Mouse (Mus musculus) ovary, adult 18-20 months (tissue): ENCODE results near the gene Tmem178b.

Source experiments
- DNase-seq: peaks from one replicate; pipeline ENCODE4 v3.0.0; 2022; ENCODE audit warnings: low spot score, mixed read lengths

The Tmem178b gene

DNA sequence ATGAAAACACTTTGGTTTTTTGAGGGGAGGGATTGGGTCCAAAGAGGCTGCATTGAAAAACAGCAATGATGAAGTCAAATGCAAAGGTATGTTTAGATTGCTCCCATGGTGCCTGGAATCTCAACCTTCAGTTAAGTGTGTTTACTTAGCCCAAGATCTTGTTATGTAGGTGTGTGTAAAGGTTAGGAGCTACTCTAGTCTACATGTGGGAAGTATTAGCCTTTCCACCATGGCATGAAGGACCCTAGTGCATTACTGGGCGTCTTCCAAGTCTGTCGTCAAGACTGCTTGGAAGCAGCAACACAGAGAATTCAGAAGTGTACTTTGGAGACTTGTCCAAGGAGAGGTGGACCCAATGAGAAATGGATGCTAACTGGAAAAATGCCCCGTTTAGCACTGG, 205.3 kb downstream of the Tmem178b start:
- DNase-seq, result no peak

DNA sequence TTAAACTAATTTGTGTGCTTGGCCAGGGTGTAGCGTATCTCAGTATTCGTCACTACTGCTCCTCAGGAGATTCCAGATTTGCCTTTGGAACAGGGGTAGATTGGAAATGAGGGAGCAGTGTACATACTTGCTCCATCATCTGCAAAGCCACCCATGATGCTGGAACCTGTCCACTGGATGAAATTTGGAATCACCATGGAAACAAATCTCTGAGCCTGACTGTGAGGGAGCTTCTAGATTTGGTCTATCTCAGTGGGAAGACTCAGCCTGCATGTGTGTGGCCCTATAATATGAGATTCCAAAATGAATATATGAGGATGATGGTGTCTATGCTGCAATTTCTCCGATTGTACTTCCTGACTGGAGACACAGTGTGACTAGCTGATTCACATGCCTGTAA, 210.7 kb downstream of the Tmem178b start:
- no peak for DNase-seq

DNA sequence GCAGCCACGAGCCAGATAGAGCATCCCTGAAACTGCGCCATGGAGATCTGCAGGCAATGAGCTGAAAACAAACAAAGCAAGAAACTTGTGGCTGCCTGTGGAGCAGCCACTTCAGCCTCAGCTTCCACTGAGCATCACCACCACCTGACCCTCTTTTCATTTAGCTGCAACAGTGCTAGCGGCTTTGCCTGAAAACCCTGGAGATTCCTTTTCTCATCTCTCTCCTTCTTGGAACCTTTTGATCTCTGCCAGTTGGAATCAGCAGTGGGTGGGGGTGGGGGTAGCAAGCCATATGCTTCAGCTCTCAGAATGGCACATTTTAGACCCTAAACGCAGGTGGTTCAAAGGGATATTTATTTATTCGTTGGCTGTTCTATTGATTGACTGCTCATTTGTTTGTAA, 218.2 kb downstream of the Tmem178b start:
- no peak for DNase-seq

DNA sequence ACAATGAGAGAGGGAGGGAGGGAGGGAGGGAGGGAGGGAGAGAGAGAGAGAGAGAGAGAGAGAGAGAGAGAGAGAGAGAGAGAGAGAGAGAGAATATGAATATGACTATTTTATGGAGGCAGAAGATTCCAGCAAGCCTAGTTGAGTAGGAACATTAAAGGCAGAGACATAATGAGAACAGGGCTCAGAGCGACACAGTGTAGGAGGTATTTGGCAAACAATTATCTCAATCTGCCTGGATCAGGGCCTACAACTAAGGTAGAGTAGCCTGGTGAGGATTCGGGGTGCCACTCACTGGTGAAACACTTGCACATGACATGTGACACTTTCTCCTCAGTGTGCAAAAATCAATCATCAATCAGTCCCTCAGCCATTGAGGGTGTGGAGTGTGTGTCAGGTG, 225.4 kb downstream of the Tmem178b start:
- DNase-seq, result no peak

DNA sequence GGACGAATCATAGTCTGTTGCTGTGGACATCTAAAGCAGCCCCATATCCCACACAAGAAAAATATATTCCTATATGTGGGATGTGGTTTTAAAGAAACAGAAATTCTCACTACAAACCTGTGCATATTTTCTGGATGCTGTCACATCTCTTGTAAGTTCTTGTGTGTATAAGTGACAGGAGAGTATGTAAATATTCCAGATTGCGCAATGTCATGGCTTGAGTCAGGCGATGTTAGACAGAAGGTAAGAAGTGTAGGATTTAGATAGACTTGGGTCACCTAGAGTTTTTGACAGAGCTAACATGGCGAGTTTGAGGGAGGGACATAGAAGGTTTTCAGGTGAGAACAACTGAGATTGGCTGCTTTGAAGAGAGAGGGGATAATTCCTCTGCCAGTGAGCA, 228.7 kb downstream of the Tmem178b start:
- DNase-seq, result no peak

DNA sequence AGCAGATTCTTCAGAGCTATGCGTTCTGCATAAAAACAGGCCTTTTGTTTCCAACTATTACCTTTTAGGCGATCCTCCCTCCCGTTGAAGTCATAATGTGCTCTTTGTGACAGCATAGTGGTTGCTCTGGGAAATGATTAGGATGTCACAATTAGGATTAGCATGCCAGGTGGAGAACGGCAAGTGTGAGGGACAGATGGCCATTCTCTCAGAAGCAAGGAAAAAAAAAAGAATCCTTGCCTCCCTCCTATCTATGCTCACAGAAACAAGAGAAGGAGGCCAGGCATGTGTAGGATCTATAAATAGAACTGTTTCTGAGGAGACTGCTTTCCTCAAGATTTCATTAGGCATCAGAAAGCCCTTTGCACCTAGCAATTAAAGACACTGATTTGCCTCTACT, 229.8 kb downstream of the Tmem178b start:
- DNase-seq, result no peak

DNA sequence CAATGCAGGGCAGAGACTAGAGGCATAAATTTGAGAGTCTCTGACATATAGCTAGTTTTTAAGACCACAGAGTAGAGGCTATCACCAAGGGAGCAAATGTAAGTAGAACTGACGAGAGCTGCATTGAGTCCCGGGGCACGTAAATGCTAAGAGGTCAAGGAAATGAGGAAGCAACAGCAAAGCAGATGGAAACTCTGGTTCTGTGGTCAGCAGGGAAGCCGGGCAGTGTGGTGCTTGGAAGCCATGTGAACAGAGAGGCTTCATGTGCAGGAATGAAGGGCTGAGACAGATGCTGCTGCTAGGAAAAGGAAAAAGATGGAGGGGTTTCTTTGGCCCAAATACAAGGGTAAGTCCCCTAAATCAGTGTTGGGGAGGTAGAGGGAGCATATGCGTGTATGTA, 237.0 kb downstream of the Tmem178b start:
- DNase-seq, result no peak

DNA sequence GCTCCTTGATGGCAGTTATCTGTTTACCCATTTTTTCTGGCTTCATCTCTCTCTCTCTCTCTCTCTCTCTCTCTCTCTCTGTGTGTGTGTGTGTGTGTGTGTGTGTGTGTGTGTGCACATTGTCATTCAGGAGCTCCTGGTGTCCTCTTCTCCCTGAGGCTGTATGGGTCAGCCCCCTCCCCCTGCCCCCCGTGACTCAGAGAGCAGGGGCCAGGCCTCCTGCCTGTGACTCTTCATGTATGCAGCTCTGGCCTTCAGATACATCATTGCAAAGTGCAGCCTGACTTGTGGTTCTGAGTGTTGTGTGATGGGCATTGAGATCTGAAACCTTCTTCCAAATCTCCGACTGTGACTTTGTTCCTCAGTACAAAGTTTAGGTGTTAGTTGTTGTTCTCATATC, 237.7 kb downstream of the Tmem178b start:
- no peak for DNase-seq

DNA sequence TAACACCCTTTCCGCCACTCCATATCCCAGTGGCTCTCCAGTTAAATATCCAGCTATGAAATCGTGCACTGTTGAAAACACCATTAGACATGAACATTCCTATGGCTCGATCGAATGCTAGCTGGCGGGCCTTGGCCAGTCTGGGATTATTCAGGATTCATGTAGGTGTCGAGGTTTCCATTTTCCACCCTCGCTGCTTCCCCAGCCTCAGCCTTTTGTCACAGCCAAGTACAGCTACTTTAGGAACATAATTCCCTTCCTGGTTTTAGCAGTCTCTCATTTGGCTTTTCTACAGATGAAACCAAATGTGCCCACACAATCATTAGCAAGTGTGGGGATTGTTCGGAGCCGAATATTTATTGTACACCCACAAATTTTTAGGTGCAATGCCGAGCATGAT, 239.4 kb downstream of the Tmem178b start:
- DNase-seq, result no peak

DNA sequence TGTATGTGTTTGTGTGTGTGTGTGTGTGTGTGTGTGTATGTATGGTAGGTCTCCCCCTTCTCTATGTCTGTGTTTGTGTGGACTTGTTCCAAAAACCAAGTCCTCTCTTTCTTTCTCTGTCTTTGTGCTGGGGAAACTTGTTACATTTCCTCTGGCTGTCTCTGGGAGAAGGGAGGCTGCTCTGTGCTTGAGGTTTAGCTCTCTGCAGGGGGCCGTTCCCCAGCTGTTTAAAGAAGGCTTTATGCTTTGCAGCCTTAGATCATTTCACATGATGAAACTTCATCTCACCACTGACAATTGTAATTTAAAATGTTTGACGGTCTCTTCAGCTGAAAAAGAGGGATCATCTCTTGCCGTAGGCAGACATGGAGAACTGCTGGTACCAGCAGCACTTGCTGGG, 243.2 kb downstream of the Tmem178b start:
- no peak for DNase-seq

DNA sequence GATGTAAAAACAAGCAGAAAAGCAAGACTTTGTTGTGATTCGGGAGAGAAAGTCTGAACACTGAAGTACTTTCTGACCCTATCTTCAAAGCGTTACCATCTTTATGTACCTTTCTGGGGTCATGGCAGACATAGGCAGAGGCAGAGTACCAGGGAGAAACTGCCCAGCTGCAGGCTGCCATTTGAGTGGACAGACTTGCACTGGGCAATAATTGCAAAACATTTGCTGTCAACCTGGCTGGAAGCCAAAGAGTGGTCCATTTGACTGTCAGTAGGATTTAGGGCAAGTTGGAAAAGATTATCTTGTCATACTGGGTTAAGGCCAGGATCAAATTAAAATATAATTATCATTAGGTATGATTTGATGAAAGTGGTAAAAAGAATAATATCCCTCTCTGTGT, 247.1 kb downstream of the Tmem178b start:
- no peak for DNase-seq

DNA sequence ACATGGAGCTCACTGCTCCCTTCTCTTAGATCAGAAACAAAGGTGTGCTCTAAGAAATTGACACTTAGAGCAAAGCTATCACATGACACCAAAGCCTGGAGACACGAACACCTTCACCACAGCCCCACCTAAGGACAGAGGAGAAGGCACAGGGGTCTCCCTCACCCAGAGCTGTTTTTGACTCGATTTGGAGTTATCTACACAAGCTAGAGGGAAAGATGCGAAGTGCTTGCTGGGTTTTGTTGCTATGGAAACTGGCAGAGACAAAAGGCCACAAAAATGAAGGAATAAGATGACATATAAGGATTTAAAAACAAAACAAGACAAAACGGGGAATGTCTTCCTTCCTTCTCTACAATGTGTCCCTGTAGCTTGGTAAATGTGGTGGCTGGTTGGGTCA, 248.4 kb downstream of the Tmem178b start:
- no peak for DNase-seq

DNA sequence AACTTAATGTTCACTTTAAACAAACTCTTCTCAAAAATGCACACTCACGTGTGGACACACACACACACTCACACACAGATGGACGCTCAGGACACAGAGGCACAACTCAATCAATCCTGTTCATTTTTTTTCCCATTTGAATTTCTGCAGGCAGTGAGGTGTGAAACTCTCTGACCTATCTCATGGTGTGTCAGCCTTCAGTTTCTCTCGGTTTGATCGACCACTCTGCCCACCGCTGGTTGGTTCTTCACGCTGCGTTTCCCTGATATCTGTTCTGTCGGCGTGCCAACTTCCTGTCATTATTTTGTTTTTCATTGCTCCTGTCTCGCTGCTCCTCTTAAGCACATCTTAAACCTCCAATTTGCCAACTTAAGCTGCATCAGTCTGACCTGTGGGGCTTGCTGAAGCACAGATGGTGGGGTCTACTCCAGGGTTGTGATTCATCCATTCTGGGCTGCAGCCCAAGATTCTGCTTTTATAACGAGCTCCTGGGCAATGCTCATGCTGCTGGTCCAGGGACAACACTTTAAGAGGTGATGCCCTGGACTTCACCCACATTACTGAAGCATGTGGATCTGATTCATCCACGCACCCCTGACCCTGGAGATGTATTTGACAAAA, 250.1 kb downstream of the Tmem178b start:
- DNase-seq, result no peak

DNA sequence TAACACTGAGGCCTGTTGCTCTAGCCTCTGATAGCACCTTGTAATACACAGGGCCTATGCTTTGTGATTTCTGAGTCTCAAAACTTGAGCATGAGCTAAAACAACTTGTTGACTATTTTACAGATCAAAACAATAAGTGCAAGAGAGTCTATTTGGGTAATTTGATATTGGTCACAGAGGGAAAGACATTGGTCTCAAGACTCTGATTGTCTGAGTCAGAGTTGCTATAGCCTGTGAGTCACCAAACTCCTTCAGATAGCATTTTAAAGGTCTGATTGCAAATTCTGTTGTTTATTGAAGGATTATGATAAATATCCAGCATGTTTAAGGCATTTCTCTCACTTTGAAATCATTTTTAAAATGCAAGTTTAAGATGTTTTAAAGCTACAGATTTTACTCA, 250.9 kb downstream of the Tmem178b start:
- no peak for DNase-seq

DNA sequence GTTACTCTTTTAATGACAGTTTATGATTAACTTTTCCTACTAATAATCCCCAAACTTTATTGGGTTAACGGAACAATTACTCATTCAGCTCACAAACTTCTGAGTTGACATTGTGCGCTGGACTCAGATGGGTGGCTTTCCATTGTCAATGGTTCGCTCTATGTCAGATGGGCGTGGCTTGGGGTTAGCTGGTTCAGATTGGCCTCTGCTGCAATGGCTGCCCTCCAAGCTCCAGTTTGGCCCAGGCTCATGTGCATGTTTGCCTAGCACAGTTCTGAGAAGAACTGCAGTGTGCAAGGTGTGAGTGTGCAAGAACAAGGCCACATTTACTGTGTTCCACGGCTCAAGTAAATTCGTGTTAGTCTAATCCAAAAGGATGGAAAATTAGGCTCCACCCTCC, 255.6 kb downstream of the Tmem178b start:
- DNase-seq, result no peak

DNA sequence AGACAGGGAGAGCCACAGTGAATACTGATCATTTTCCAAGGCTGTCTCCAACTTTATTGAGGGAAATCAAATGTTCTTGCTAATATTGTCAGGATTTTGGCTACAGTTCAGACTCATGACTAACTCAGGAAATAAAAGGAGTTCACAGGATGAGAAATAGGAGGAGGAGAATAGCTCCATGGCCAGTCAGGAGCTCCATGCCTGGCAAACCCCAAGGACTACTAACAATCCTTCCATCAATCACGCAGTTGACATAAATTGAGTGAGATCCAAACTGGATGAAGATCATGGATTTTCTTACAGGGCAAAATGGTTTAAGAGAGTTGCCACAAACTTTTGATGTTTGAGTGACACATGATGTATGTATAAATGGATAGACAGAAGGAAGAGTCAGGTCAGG, 258.9 kb downstream of the Tmem178b start:
- DNase-seq, result no peak

DNA sequence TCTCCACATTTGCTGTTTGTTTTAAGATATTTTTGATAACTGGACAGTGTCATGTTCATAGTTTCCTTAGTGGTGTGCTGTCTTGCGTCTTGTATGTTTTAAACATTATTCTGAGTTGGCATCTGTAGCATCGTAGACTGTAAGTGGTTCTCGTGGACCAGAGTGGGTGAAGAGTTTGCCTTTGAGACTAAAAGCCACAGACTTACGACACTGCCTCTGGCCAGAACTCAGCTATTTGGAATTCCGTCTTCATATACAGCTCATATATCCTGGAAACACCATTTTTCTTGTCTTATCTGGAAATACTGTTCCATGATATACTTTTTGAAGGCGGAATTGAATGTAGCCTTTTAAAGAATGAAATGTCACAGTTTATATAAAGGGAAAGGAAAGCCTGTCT, 260.4 kb downstream of the Tmem178b start:
- no peak for DNase-seq

DNA sequence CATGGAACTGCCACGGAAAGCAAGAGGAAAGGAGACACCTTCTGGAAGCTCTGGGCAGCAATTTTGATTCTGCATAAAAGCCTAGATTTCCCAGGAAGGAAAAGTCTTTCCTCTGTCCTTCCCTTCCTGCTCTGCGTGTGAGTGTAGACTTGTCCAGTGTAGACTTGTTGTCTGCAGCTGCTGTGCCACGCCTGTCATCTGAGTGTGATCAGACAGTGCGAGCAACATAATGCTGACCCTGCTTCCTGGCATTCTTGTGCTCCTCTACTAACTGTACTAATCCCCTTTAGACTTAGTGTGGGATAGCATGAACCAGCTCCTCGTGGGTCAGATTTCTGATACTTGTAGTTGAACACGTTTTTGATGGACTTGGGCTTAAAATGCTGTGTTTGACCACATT, 262.6 kb downstream of the Tmem178b start:
- no peak for DNase-seq

DNA sequence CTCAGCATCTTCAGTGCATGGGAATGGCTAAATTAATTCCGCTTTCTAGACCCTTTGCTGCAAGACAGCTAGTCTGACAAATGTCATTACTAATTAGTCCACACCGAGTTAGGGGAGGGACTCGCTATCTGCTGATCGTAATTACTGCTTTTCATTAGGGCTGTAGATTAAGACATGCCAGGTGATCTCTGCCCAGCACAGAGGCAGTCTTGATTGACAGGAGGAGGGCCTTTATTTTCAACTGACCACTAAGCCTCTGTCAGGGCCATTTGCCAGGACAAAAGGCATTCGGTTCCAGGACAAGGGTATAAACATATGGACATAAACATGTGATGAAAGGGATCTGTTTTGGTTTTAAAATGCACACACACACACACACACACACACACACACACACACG, 264.3 kb downstream of the Tmem178b start:
- no peak for DNase-seq

DNA sequence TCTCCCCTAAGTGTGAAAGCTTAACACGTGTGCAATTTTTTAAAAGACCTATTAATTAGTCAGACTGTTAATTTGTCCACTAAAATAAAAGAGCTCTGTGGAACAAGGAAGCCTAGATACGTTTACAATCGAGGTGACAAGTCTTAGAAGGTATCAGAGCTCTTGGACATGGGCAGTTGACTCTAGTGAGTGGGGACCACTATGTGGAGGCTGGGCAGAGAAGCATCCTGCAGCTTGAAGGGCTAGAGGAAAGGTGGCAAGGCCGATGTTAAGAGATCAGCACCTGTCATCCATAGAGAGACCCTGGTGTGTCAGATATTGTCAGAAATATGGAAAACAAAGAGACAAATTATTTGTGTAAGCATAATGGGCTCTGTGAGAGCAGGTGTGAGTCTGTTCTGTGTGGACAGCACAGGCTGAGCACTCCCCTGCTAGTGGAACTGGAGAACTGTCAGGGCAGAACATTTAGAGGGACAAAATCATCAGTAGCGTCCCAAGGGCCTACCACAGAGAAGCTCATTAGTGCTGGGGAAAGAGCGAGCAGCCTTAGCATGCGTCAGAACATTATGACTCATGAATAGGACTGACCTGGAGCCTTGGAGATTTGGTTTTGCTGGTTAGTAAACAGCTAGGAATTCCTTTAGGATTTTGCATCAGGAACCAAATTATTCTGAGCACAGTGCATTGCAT, 264.9 kb downstream of the Tmem178b start:
- DNase-seq, result no peak

DNA sequence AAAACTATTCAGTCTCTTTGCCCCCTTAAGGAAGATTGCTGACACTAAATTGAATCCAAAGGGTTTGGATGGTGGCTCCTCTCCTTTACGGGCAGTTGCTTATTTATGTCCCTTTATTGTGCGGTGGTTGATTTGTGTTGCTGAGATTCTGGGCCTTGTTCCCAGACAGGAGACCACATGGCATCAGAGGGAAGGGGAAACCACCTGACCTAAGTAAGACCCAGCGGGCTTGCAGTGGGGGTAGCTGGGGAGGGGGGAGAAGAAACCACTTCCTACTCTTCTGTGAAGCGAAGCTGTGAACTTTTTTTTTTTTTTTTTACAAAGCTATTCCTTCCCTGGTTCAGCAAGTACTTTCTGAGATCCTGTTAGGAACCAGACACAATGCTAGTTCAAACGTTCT, 269.5 kb downstream of the Tmem178b start:
- no peak for DNase-seq

DNA sequence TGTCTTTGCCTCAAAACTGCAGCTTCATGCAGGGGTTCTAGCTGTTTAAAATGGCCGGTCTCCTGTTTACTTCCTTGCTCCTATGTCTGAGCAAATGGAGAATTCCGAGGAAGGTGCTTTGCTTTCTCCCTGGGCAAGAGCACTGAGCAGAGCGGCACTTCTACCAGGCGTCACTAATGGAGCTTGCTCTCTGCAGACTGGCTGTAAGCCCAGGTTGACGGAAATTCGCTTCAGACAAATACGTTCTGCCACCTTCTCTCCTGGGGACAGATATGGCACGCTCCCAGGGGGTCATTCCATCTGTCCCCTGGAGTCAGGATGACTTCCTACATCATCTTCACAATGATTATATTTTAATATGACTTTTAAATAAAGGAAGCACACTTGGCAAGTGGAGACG, 271.3 kb downstream of the Tmem178b start:
- DNase-seq, result no peak

DNA sequence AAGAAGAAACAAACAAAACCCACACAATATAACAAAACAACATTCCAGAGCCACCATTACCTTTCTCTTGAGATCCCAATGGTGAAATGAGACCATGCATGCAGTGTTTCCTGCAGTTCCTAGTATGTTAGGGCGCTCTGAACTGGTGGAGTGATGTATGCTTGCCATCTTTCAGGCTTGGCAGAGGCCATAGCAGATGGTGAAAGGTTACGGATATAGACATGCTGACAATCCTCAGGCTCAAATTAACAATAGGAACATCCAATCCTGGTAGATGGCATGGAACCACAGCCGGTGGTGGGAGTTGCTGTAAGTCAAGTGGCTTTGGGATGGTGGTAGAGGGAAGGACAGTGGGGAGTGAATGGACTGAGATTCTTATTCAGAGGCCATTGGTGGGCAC, 272.5 kb downstream of the Tmem178b start:
- no peak for DNase-seq

DNA sequence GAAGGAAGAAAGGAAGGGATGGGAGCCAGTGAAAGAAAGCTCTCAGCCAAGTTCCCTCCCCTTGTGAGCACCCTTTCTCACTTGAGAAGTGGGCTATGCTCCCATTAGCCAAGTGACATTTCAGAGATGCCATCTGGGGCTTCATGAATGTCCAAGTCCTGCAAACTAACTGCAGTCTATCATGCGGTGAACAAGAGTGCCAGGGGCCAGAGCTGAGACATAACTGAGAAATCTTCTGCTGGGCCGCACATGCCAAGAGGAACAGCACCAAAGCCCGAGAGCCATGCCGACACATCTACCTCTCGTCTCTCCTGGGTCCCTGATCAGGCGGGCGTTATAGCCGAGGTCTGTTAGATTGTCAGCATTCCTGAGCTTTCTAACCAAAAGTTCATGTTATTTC, 279.2 kb downstream of the Tmem178b start:
- no peak for DNase-seq
